Mouse (Mus musculus): ENCODE measurements around the gene Prpf4b. TPM values are rescaled to one million over a fixed set of nuclear protein-coding genes. Genes with fewer than 3 reads are reported as not detected.
"Not testable (repeated sequence)": the region's sequence is repeated elsewhere in the genome, so short reads cannot be mapped to it uniquely, and the experiment has no call there.

Gene Prpf4b
- total RNA-seq, 2 experiments from 2014 or later, result 110 to 111 TPM

DNA sequence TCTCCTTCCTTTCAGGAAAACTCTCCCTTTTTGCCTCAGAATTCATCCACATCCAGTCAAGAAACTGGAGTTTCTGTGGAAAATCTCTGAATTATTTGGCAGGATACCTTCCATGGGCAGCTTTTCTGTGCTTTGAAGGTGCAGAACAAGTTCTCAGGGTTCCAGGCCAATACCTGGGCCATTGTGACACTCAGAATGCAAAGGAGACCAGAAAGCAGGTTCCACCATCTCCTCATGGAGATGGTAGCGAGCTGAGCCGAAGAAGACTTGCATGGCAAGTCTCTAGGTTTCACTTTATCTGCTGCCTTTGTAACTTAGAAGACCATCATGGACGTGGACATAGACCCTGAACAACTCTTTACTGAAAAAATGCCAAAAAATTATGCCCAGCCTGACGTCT lies 49.1 kb downstream of the Prpf4b start, which contains the start of the genes Fam217a and 4933417A18Rik:
Gene Fam217a (minus strand): TSS at position 101 of the 400 bp plus-strand sequence.
Gene 4933417A18Rik (plus strand): TSS at position 200 of the 400 bp plus-strand sequence.
- no peak for ATAC-seq (replicated peaks; ENCODE audit: low FRiP score, poor library complexity, severe bottlenecking)

DNA sequence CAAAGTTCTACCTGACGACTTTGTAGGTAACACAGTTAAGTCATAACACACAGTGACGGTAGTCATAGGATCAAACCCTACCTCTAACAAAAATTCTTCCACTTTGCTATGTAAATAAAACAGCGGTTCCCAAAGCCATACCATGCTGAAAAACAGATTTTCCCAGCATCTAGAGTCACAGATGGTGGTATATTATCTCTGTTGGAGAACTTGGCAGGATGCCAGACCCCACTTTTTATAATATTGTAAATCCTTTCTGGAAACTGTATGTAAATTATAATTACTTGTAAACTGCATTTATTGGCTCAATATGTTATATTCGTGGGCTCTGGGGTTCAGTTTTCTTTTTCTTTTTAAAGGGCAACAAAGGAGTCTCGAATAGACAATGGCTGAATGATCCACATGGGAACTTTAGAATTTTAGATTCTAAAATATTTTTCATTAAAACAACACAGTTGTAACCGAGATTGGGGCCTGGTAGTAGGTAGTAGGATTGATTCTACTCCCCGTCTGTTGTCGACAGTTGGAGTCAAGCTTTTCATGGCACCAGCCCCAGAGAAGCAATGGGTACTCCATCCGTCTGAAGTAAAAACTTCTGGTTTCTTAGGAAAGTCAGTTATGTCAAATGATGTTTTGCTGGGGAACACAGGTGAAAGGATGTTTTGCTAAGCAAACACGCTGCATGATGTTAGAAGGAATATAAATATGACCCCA lies 60.0 kb downstream of the Prpf4b start:
- ATAC-seq (replicated peaks; ENCODE audit: low FRiP score, poor library complexity, severe bottlenecking), result no peak

GRCm38 (mm10) chr13:34942370-34942769 lies 67.3 kb downstream of the Prpf4b start:
- ATAC-seq (replicated peaks; ENCODE audit: low FRiP score, poor library complexity, severe bottlenecking), result no peak

DNA sequence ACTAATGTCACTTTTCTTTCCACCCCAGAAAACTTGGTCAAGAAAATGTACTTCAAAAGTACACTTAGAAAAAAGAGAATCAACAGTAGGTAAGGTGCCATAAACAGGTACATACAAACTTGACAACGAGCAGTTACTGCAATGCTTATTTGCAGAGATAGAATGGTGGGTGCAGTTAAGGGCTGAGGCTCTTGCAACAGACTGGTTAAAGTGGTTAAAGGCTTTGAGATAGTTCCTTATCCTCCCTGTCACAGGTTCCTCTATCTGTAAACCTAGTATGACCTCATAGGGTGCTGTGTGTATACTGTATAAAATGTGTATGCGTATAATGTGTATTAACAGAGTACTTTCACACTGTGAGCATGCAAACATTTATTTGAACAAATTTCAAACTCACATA lies 76.3 kb downstream of the Prpf4b start:
- ATAC-seq (replicated peaks; ENCODE audit: low FRiP score, poor library complexity, severe bottlenecking), result not testable (repeated sequence)

Other genes starting within 250 kb of the Prpf4b start
- gene Pxdc1, start 221.8 kb upstream of the Prpf4b start, total RNA-seq (2015; ENCODE audit: low replicate concordance), result not detected in 2 replicates
- gene Pxdc1, start 221.8 kb upstream of the Prpf4b start, total RNA-seq (2017; ENCODE audit: low replicate concordance), result 0.94 TPM in 1 of 2 replicates, not detected in the other
- not detected in 2 replicates for gene Fam50b, start 140.5 kb upstream of the Prpf4b start, total RNA-seq (2015; ENCODE audit: low replicate concordance)
- gene Fam50b, start 140.5 kb upstream of the Prpf4b start, total RNA-seq (2017; ENCODE audit: low replicate concordance), result not detected in 2 replicates
- not detected in 2 replicates for gene Fam217a, start 49.0 kb downstream of the Prpf4b start, total RNA-seq (2015; ENCODE audit: low replicate concordance)
- not detected in 2 replicates for gene Fam217a, start 49.0 kb downstream of the Prpf4b start, total RNA-seq (2017; ENCODE audit: low replicate concordance)
- not detected in 2 replicates for gene 4933417A18Rik, start 49.1 kb downstream of the Prpf4b start, total RNA-seq (2015; ENCODE audit: low replicate concordance)
- not detected in 2 replicates for gene 4933417A18Rik, start 49.1 kb downstream of the Prpf4b start, total RNA-seq (2017; ENCODE audit: low replicate concordance)
- not detected in 2 replicates for gene Eci3, start 88.5 kb downstream of the Prpf4b start, total RNA-seq (2015; ENCODE audit: low replicate concordance)
- gene Eci3, start 88.5 kb downstream of the Prpf4b start, total RNA-seq (2017; ENCODE audit: low replicate concordance), result not detected in 2 replicates
- gene Eci2, start 151.8 kb downstream of the Prpf4b start, total RNA-seq (2015; ENCODE audit: low replicate concordance), result 18.4 and 35.5 TPM in 2 replicates
- gene Eci2, start 151.8 kb downstream of the Prpf4b start, total RNA-seq (2017; ENCODE audit: low replicate concordance), result 27.5 and 39.9 TPM in 2 replicates

Measured in erythroblast, adult 5-6 weeks (primary cell).